Mouse (Mus musculus) small intestine, adult 2 months (tissue): ENCODE results near the gene Gm20388. TPM values are rescaled to one million over a fixed set of nuclear protein-coding genes. Genes with fewer than 3 reads are reported as not detected.

Source experiments
- H3K27ac ChIP-seq: fragments of 200-500 bp; 2 replicates; pipeline ENCODE4 v1.5.1; 2012; ENCODE audit warnings: low read depth, low read length, control low read depth, inconsistent platforms; ENCODE audit not compliant: insufficient read depth
- H3K27me3 ChIP-seq: fragments of 200-500 bp; 2 replicates; pipeline ENCODE4 v1.6.1; 2012; ENCODE audit warnings: mild to moderate bottlenecking, moderate library complexity, low read length, inconsistent platforms; ENCODE audit not compliant: control insufficient read depth, insufficient read depth
- H3K36me3 ChIP-seq: fragments of 200-500 bp; 2 replicates; pipeline ENCODE4 v1.6.1; 2012; ENCODE audit warnings: mild to moderate bottlenecking, low read length, control low read depth, inconsistent platforms; ENCODE audit not compliant: control insufficient read depth, insufficient read depth
- H3K4me1 ChIP-seq: fragments of 200-500 bp; 2 replicates; pipeline ENCODE4 v1.6.1; 2012; ENCODE audit warnings: low read length, inconsistent platforms, mixed read lengths; ENCODE audit not compliant: control insufficient read depth, insufficient read depth, insufficient read length
- H3K4me3 ChIP-seq: fragments of 200-500 bp; 2 replicates; pipeline ENCODE4 v1.5.1; 2012; ENCODE audit warnings: low read depth, mild to moderate bottlenecking, control low read depth, inconsistent platforms, low read length, moderate library complexity
- CTCF ChIP-seq: fragments of 200-500 bp; IDR thresholded peaks from 2 replicates; pipeline ENCODE4 v1.5.1; 2012; ENCODE audit warnings: low read depth, mild to moderate bottlenecking, control low read depth, inconsistent platforms, low read length, moderate library complexity, mixed read lengths; ENCODE audit not compliant: insufficient replicate concordance, insufficient read length; ENCODE audit errors: extremely low read depth
- POLR2A ChIP-seq: fragments of 200-500 bp; IDR thresholded peaks from 2 replicates; pipeline ENCODE4 v1.6.1; 2012; ENCODE audit warnings: low read depth, mild to moderate bottlenecking, control low read depth, inconsistent platforms, low read length, moderate library complexity
- WGBS: fragments of 180-500 bp; shearing (Covaris S2); methylation state at CpG from one replicate; pipeline ENCODE4 v1.1.7; 2018; 5-methylcytosine and 5-hydroxymethylcytosine counted together
- polyA plus RNA-seq: library from polyadenylated mRNA; depleted of rRNA; stranded (reverse); fragments of >200 nt; gene quantifications from 2 replicates; pipeline ENCODE4 v1.2.3, GENCODE M21; 2012

Gene Gm20388
- polyA plus RNA-seq, 1 experiment: 37.3 TPM

GRCm38 (mm10) chr8:124316466-124317136 is 4406.0 kb downstream of the Gm20388 start:
- H3K27me3 ChIP-seq: no peaks in the 10 kb centered on the region
- H3K27ac ChIP-seq: no peak overlapping the region; the same call in 1 of the 2 replicates
- no peak overlapping the region for H3K4me3 ChIP-seq
- H3K4me1 ChIP-seq: peaks cover 5% of the 10 kb centered on the region
- WGBS: 75% methylated on average over 12 of the region's 12 CpGs
- no peaks in the 10 kb centered on the region for H3K36me3 ChIP-seq
- TF ChIP-seq POLR2A (no peak), CTCF (no peak)

GRCm38 (mm10) chr8:124317191-124317682 is 4406.6 kb downstream of the Gm20388 start:
- Histone ChIP-seq H3K27ac (no peak overlapping the region), H3K4me3 (no peak overlapping the region), H3K27me3 (no peaks in the 10 kb centered on the region), H3K36me3 (no peaks in the 10 kb centered on the region), H3K4me1 (peaks cover 5% of the 10 kb centered on the region)
- WGBS: 61% methylated on average over 8 of the region's 8 CpGs
- TF ChIP-seq POLR2A (no peak), CTCF (no peak)

- TF ChIP-seq CTCF (no peak), POLR2A (no peak)
- Histone ChIP-seq H3K27ac (no peak overlapping the region), H3K27me3 (no peaks in the 10 kb centered on the region), H3K4me3 (no peak overlapping the region), H3K4me1 (peaks cover 5% of the 10 kb centered on the region), H3K36me3 (no peaks in the 10 kb centered on the region)
- 83% methylated on average over 6 of the region's 6 CpGs for WGBS
Observed at GRCm38 (mm10) chr8:124317821-124318220, 4407.2 kb downstream of the Gm20388 start.

- H3K27ac ChIP-seq: peak overlapping the region; percentile 15; the same call in 1 of the 2 replicates
- WGBS: 84% methylated on average over 10 of the region's 11 CpGs
Observed at GRCm38 (mm10) chr8:124318612-124319315, 4408.1 kb downstream of the Gm20388 start.

GRCm38 (mm10) chr8:124319316-124319652 is 4408.6 kb downstream of the Gm20388 start:
- 83% methylated on average over 4 of the region's 4 CpGs for WGBS
- Histone ChIP-seq H3K27me3 (no peaks in the 10 kb centered on the region), H3K4me1 (peaks cover 5% of the 10 kb centered on the region), H3K36me3 (peaks cover 5% of the 10 kb centered on the region), H3K27ac (no peak overlapping the region), H3K4me3 (no peak overlapping the region)
- no peak for TF ChIP-seq POLR2A
- no peak for TF ChIP-seq CTCF

More at GRCm38 (mm10) chr8:124318612-124319315, 4408.1 kb downstream of the Gm20388 start:
- Histone ChIP-seq H3K27me3 (no peaks in the 10 kb centered on the region), H3K4me1 (peaks cover 5% of the 10 kb centered on the region), H3K36me3 (no peaks in the 10 kb centered on the region), H3K4me3 (no peak overlapping the region)
- TF ChIP-seq CTCF (no peak), POLR2A (no peak)

- WGBS: 70% methylated on average over 12 of the region's 12 CpGs
- Histone ChIP-seq H3K4me3 (no peak overlapping the region), H3K36me3 (peaks cover 17% of the 10 kb centered on the region), H3K27me3 (no peaks in the 10 kb centered on the region), H3K4me1 (peaks cover 5% of the 10 kb centered on the region), H3K27ac (no peak overlapping the region)
- TF ChIP-seq CTCF: no peak
- no peak for TF ChIP-seq POLR2A
Observed at GRCm38 (mm10) chr8:124321227-124321840, 4410.7 kb downstream of the Gm20388 start.

- WGBS: 88% methylated on average over 14 of the region's 14 CpGs
- H3K4me3 ChIP-seq: no peak overlapping the region
- no peak overlapping the region for H3K27ac ChIP-seq
- no peaks in the 10 kb centered on the region for H3K27me3 ChIP-seq
- H3K36me3 ChIP-seq: peaks cover 25% of the 10 kb centered on the region
- TF ChIP-seq CTCF (no peak), POLR2A (no peak)
- H3K4me1 ChIP-seq: peaks cover 2% of the 10 kb centered on the region
Observed at GRCm38 (mm10) chr8:124323356-124323755, 4412.7 kb downstream of the Gm20388 start.
